Mouse (Mus musculus): ENCODE measurements around the gene Gm49322. TPM values are rescaled to one million over a fixed set of nuclear protein-coding genes. Genes with fewer than 3 reads are reported as not detected.
"Not testable (repeated sequence)": the region's sequence is repeated elsewhere in the genome, so short reads cannot be mapped to it uniquely, and the experiment has no call there.

Gene Gm49322
- polyA plus RNA-seq, 1 experiment from 2014 or later = 4.8 TPM

DNA sequence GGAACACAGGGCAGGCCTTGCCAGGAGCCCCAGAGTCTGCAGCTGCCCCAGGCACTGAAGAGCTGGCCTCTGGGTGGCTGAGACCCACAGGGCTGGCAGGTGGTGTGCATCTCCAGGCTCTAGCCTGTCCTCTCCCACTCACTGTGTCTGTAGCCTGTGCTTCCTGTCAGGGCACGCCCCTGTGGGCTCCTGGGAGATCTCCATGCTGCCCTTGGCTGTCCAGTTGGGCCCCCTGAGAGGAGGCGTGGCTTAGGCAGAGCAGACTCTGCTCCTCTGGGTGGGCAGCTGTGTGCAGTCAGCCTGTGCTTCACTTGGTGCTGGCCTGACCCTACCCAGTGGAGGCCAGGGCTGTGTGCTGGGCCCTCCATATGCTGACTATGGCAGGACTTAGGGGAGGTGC lies 21.9 kb downstream of the Gm49322 start:
- no peak overlapping the region for H3K9ac ChIP-seq
- 45% methylated on average over 2 of the region's 2 CpGs for WGBS
- H3K36me3 ChIP-seq = peaks cover 13% of the 10 kb centered on the region; the same call in 1 of the 2 replicates
- no peak overlapping the region for H3K4me3 ChIP-seq (replicated peaks)
- 0 out of 2 replicates have a peak overlapping the region, but pooled peaks have one; percentile 7 for H3K27ac ChIP-seq (replicated peaks)
- H3K4me1 ChIP-seq = peaks cover 56% of the 10 kb centered on the region
- no peak overlapping the region for H3K4me2 ChIP-seq (replicated peaks)
- ATAC-seq (ENCODE audit: insufficient number of reproducible peaks, low FRiP score, low TSS enrichment, low read depth) = peak; percentile 23; the same call in 1 of the 2 replicates
- H3K9me3 ChIP-seq (replicated peaks) = no peaks in the 10 kb centered on the region
- H3K27me3 ChIP-seq = no peaks in the 10 kb centered on the region

DNA sequence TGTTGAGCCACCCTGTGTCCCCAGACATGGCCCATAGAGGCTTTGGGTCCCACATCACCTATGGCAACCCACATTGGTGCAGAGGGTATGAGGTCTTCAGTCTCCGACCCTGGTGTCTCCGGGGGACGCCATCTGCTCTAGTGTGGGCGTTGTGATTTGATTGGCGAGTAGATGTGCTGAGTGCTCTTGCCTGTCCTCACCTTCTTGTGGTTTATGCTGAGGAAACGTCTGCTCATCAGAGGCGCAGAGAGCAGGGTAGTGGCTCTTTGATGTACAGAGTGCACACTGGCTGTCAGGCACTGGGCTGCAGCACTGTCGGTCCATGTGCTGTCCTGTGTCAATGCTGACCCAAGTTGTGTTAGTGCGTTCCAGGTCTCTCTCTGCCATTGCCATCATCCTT lies 23.1 kb downstream of the Gm49322 start:
- H3K4me3 ChIP-seq (replicated peaks) = no peak overlapping the region
- H3K9me3 ChIP-seq (replicated peaks) = no peaks in the 10 kb centered on the region
- H3K27me3 ChIP-seq = no peaks in the 10 kb centered on the region
- no peak overlapping the region for H3K4me2 ChIP-seq (replicated peaks)
- no peak for ATAC-seq (ENCODE audit: insufficient number of reproducible peaks, low FRiP score, low TSS enrichment, low read depth)
- no peak overlapping the region; the same call in 1 of the 2 replicates for H3K27ac ChIP-seq (replicated peaks)
- no peak overlapping the region for H3K9ac ChIP-seq
- H3K36me3 ChIP-seq = peaks cover 15% of the 10 kb centered on the region
- H3K4me1 ChIP-seq = peaks cover 49% of the 10 kb centered on the region
- 76% methylated on average over 9 of the region's 9 CpGs for WGBS

DNA sequence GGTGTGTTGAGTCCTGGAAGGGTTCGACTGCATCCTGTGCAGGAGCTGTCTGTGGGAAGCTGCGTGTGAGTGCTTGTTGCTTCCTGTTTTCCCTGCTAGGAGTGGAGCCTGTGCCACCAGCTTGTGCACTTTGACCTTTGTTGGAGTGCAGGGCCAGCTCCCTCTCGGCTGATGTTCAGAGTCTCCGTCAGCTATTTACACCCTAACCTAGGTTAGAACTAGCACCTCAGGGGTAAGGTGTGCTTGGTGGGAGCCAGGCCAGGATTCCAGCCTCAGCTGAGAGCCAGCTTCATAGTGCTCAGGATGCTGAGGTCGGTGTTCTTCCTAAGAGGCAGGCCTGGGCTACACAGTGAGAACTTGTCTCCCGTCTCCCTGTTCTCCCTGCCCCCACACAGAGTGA lies 29.5 kb downstream of the Gm49322 start:
- Histone ChIP-seq H3K4me2 (replicated peaks) (no peak overlapping the region), H3K9me3 (replicated peaks) (no peaks in the 10 kb centered on the region), H3K4me3 (replicated peaks) (no peak overlapping the region), H3K4me1 (no peaks in the 10 kb centered on the region), H3K9ac (no peak overlapping the region), H3K27ac (replicated peaks) (no peak overlapping the region), H3K36me3 (peaks cover 65% of the 10 kb centered on the region), H3K27me3 (no peaks in the 10 kb centered on the region)
- no peak for ATAC-seq (ENCODE audit: insufficient number of reproducible peaks, low FRiP score, low TSS enrichment, low read depth)
- WGBS = 74% methylated on average over 6 of the region's 6 CpGs

DNA sequence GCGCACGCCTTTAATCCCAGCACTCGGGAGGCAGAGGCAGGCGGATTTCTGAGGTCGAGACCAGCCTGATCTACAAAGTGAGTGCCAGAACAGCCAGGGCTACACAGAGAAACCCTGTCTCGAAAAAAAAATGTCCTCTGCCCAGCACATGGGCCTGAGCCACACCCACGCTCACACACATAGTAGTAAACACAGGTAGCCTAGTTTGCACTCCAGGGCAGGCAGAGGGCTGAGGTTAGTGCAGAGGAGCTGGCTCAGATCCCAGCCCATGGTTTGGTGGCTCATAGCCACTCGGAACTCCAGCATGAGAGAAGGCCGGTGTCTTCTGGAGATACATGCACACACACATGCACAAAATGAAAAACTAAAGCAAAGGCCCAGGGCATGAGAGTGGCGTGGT lies 41.1 kb downstream of the Gm49322 start:
- Histone ChIP-seq H3K4me1 (peaks cover 3% of the 10 kb centered on the region; the same call in 1 of the 2 replicates), H3K27me3 (no peaks in the 10 kb centered on the region), H3K4me3 (replicated peaks) (no peak overlapping the region), H3K36me3 (peaks cover 68% of the 10 kb centered on the region), H3K4me2 (replicated peaks) (no peak overlapping the region), H3K9me3 (replicated peaks) (no peaks in the 10 kb centered on the region), H3K9ac (no peak overlapping the region), H3K27ac (replicated peaks) (no peak overlapping the region)
- no peak for ATAC-seq (ENCODE audit: insufficient number of reproducible peaks, low FRiP score, low TSS enrichment, low read depth)
- WGBS = 93% methylated on average over 10 of the region's 10 CpGs

DNA sequence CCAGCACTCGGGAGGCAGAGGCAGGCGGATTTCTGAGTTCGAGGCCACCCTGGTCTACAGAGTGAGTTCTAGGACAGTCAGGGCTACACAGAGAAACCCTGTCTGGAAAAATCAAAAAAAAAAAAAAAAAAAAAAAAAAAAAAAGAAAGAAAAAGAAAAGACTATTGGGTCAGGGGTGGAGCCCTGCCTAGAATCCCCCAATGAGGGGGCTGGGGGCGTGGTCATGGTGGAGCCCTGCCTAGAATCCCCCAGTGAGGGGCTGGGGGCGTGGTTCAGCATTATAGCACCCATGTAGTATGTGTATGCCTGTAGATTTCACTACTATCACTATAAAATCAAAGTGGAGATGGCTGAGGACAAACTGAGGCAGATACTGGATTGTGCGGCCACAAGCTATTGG lies 44.1 kb downstream of the Gm49322 start:
- not testable (repeated sequence) for H3K27ac ChIP-seq (replicated peaks); ATAC-seq (ENCODE audit: insufficient number of reproducible peaks, low FRiP score, low TSS enrichment, low read depth); H3K4me3 ChIP-seq (replicated peaks); H3K4me2 ChIP-seq (replicated peaks); H3K9me3 ChIP-seq (replicated peaks); H3K9ac ChIP-seq; H3K27me3 ChIP-seq
- Histone ChIP-seq H3K4me1 (peaks cover 19% of the 10 kb centered on the region), H3K36me3 (peaks cover 43% of the 10 kb centered on the region)
- WGBS = 89% methylated on average over 6 of the region's 6 CpGs

DNA sequence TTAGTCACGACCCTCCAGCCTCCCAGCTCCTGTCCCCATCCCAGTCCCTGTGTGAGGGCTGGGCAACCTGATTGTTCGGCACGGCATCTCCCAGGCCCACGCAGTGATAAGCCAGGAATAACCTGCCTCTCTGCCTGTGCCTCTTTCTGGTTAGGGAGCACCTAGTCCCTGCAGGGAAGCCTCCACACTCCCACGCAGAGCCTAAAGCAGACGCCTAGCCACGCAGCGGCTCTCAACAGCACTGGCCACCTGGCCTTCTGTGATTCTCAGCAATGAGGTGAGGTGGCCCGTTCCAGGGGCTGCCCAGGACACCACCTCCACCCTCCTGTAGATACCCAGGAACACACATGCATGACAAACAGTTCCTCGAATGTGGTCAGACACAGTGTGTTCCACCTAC lies 44.6 kb downstream of the Gm49322 start:
- WGBS = 95% methylated on average over 10 of the region's 10 CpGs
- no peak overlapping the region for H3K27ac ChIP-seq (replicated peaks)
- peaks cover 38% of the 10 kb centered on the region for H3K36me3 ChIP-seq
- H3K9me3 ChIP-seq (replicated peaks) = no peaks in the 10 kb centered on the region
- H3K27me3 ChIP-seq = no peaks in the 10 kb centered on the region
- H3K4me2 ChIP-seq (replicated peaks) = no peak overlapping the region
- H3K4me1 ChIP-seq = peaks cover 24% of the 10 kb centered on the region
- no peak overlapping the region for H3K9ac ChIP-seq
- no peak for ATAC-seq (ENCODE audit: insufficient number of reproducible peaks, low FRiP score, low TSS enrichment, low read depth)
- H3K4me3 ChIP-seq (replicated peaks) = no peak overlapping the region

DNA sequence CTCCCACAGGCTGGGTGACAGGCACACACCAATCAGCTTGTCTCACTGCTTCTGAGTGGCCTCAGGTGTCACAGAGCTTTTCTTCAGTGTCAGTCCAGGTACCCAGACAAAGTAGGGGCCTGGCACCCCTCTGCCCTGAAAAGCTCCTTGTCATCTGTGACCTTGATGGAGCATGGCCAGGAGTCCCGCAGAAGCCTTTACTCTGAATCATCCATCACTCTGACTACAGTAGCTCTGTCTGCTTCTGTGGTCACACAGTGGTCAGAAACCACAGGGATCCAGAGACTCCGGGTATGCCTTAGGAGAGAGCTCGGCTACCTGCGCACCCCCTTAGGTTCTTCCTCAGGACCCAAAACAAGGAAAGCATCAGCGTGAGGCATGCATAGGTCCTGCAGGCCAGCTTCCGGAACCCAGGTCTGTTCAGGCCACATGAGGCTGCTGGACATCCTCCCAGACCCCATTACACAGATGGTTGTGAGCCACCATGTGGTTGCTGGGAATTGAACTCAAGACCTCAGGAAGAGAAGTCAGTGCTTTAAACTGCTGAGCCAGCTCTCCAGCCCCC lies 47.4 kb downstream of the Gm49322 start:
- 89% methylated on average over 6 of the region's 6 CpGs for WGBS
- Histone ChIP-seq H3K36me3 (peaks cover 13% of the 10 kb centered on the region; the same call in 1 of the 2 replicates), H3K27me3 (no peaks in the 10 kb centered on the region), H3K4me3 (replicated peaks) (no peak overlapping the region), H3K4me2 (replicated peaks) (no peak overlapping the region), H3K4me1 (peaks cover 36% of the 10 kb centered on the region), H3K27ac (replicated peaks) (no peak overlapping the region), H3K9ac (no peak overlapping the region), H3K9me3 (replicated peaks) (no peaks in the 10 kb centered on the region)
- no peak for ATAC-seq (ENCODE audit: insufficient number of reproducible peaks, low FRiP score, low TSS enrichment, low read depth)

DNA sequence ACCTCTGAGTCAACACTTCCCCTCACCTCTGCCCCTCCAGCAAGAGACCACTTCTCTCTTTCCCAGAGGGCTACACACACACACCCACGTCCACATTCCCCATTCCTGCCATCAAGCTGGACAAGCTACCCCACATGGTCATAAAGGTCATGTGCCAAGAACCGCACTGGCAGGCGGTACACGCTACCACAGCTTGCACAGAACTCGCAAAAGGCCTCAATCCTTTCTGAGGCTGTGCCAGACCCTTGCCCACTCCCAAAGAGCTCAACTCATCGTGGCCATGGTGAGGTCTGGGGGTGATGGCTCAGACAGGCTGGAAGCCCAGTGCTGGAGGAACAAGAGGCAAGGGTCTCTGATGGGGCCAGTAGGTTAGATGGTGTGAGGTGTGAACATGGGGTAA lies 49.0 kb downstream of the Gm49322 start:
- Histone ChIP-seq H3K9me3 (replicated peaks) (no peaks in the 10 kb centered on the region), H3K4me1 (peaks cover 43% of the 10 kb centered on the region), H3K27me3 (no peaks in the 10 kb centered on the region), H3K36me3 (0 out of 2 replicates have a peak, but pooled peaks cover 4% of the 10 kb centered on the region), H3K4me2 (replicated peaks) (peak overlapping the region; percentile 81), H3K4me3 (replicated peaks) (peak overlapping the region; percentile 69), H3K27ac (replicated peaks) (no peak overlapping the region), H3K9ac (0 out of 2 replicates have a peak overlapping the region, but pooled peaks have one; percentile 69)
- 81% methylated on average over 6 of the region's 6 CpGs for WGBS
- ATAC-seq (ENCODE audit: insufficient number of reproducible peaks, low FRiP score, low TSS enrichment, low read depth) = no peak

DNA sequence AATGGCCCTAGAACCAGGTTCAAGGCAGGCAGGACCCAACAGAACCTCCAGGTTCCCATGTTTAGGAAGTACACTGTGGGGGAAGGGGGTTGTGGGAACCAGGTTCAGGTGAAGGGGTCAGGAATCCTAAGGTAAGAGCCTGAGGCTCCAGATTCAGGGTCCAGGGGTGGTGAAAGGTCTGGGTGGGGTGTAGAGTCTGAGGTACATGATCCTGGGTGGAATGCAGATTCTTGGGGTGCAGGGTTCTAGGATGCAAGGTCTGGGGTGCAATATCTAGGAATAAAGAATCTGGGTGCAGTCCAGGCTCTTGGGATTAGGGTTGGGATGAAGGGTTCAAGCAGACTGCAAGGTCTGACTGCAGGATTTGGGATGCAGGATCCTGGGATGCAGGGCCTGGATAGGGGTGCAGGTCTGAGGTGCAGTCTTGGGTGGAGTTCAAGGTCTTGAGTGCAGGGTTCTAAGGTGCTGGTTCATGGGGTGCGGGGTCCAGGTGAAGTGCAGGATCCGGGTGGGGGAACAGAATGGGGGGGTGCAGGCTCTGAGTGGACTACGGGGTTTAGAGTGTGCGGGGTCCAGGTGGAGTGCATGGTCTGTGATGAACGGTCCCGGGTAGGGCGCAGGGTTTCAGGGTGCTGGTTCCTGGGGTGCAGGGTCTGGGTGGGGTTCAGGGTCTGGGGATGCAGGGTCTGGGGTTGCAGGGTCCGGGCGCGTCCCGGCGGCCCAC lies 49.7 kb downstream of the Gm49322 start:
- WGBS = 3% methylated on average over 12 of the region's 12 CpGs
- peak overlapping the region; percentile 81 for H3K4me2 ChIP-seq (replicated peaks)
- peak overlapping the region; percentile 69 for H3K4me3 ChIP-seq (replicated peaks)
- H3K36me3 ChIP-seq = 0 out of 2 replicates have a peak, but pooled peaks cover 4% of the 10 kb centered on the region
- peak overlapping the region; percentile 63; the same call in 1 of the 2 replicates for H3K27ac ChIP-seq (replicated peaks)
- H3K9ac ChIP-seq = peak overlapping the region; percentile 69
- H3K9me3 ChIP-seq (replicated peaks) = no peaks in the 10 kb centered on the region
- peaks cover 43% of the 10 kb centered on the region for H3K4me1 ChIP-seq
- no peaks in the 10 kb centered on the region for H3K27me3 ChIP-seq
- ATAC-seq (ENCODE audit: insufficient number of reproducible peaks, low FRiP score, low TSS enrichment, low read depth) = peak; percentile 21

DNA sequence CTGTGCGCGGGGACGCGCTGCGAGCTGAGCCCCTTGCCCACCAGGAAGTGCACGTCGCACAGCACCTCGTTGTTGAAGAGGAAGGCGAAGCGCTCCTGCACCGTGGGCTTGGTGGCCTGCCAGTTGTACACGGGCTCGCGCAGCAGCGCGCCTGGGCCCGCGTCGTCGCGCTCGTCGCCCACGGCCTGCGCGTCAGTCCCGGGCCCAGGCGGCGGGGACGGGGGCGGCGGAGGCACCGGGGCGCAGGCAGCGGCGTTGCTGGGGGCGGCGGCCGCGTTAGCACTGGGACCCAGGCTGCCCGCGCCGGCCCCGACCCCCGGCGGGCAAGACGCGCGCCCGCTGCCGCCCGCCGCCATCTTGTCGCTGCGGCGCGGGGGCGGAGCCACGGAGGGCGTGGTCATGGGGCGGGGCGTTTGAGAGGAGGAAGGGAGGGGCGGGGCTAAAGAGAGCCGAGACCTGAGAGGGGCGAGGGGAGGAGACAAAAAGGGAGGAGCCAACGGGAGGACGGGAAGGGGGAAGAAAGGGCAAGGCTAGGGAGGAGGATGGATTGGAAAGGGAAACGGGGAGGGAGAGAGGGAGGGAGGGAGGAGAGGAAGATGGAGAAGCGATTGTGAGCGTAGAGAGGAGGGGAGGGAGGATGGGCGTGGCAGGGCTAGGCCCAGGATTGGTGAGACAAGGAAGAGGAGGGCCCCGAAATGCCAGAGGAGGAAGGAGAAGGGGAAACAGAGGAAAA lies 50.5 kb downstream of the Gm49322 start:
- Histone ChIP-seq H3K9me3 (replicated peaks) (no peaks in the 10 kb centered on the region), H3K27me3 (no peaks in the 10 kb centered on the region), H3K36me3 (0 out of 2 replicates have a peak, but pooled peaks cover 4% of the 10 kb centered on the region), H3K9ac (peak overlapping the region; percentile 69), H3K4me3 (replicated peaks) (peak overlapping the region; percentile 69), H3K4me2 (replicated peaks) (peak overlapping the region; percentile 81), H3K4me1 (peaks cover 43% of the 10 kb centered on the region), H3K27ac (replicated peaks) (peak overlapping the region; percentile 91)
- peak; percentile 91 for ATAC-seq (ENCODE audit: insufficient number of reproducible peaks, low FRiP score, low TSS enrichment, low read depth)
- WGBS = under 1% methylated on average over 72 of the region's 72 CpGs

All from embryonic facial prominence, embryonic 15.5 days (tissue).